Mouse (Mus musculus): ENCODE data around the gene Gm10778. TPM values are rescaled to one million over a fixed set of nuclear protein-coding genes. Genes with fewer than 3 reads are reported as not detected.
A peak's percentile ranks its signal among the peaks of the same experiment; 100 is the strongest.
"Not testable (repeated sequence)": the region's sequence is repeated elsewhere in the genome, so short reads cannot be mapped to it uniquely, and the experiment has no call there.

The Gm10778 gene
- polyA plus RNA-seq, 1 experiment: 0.94 TPM

GRCm38 (mm10) chr10:81627836-81628220, 21.0 kb upstream of the Gm10778 start:
- H3K4me3 ChIP-seq (ENCODE audit: control insufficient read depth, insufficient read depth, low read length): peak overlapping the region; percentile 81
- H3K27ac ChIP-seq (ENCODE audit: control insufficient read depth, insufficient read depth, low read length): peak overlapping the region; percentile 77
- 36% methylated on average over 7 of the region's 7 CpGs for WGBS
- no peak for TF ChIP-seq POLR2A (IDR thresholded peaks at IDR 0.05; ENCODE audit: control insufficient read depth, extremely low read depth, insufficient read depth, low read length, poor library complexity)
- TF ChIP-seq CTCF (IDR thresholded peaks at IDR 0.05; ENCODE audit: borderline replicate concordance, control insufficient read depth, extremely low read depth, insufficient read depth, low read length, poor library complexity): no peak
- no peaks in the 10 kb centered on the region for H3K36me3 ChIP-seq (ENCODE audit: control insufficient read depth, insufficient read depth, low read length)
- H3K27me3 ChIP-seq (ENCODE audit: control insufficient read depth, insufficient read depth, low read length): no peaks in the 10 kb centered on the region
- no peak for DNase-seq
- peaks cover 17% of the 10 kb centered on the region for H3K4me1 ChIP-seq (replicated peaks; ENCODE audit: control insufficient read depth, insufficient read depth, low read length)

DNA sequence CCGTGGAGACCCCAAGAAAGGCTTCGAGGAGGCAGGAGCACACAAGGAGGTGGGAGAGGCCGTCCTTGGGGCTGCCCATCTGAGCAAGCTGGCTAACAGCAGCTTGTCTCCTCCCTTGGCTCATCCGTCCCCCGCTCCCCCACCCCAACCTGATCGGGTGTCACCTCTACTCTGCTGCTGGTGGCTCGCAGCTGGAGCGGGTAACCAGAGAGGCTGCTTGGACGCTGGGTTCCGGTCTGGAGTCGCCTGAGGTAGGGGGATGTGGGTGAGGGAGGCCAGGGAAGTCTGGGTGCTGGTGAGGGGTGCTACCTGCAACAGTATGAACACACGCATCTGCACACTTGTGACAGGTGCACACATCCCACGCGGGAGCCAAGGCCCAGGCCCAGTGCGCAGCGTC, 20.5 kb upstream of the Gm10778 start, which contains the start of gene Ankrd24:
Ankrd24 (plus strand) TSS at position 151 of the 400 bp plus-strand sequence.
- H3K4me3 ChIP-seq (ENCODE audit: control insufficient read depth, insufficient read depth, low read length): peak within 1 kb of the TSS; percentile 81
- no peaks in the 10 kb centered on the region for H3K36me3 ChIP-seq (ENCODE audit: control insufficient read depth, insufficient read depth, low read length)
- TF ChIP-seq POLR2A (IDR thresholded peaks at IDR 0.05; ENCODE audit: control insufficient read depth, extremely low read depth, insufficient read depth, low read length, poor library complexity) (no peak), CTCF (IDR thresholded peaks at IDR 0.05; ENCODE audit: borderline replicate concordance, control insufficient read depth, extremely low read depth, insufficient read depth, low read length, poor library complexity) (no peak)
- H3K4me1 ChIP-seq (replicated peaks; ENCODE audit: control insufficient read depth, insufficient read depth, low read length): peaks cover 20% of the 10 kb centered on the region
- DNase-seq: no peak
- H3K27ac ChIP-seq (ENCODE audit: control insufficient read depth, insufficient read depth, low read length): peak within 1 kb of the TSS; percentile 77
- 91% methylated on average over 16 of the region's 16 CpGs for WGBS
- H3K27me3 ChIP-seq (ENCODE audit: control insufficient read depth, insufficient read depth, low read length): no peaks in the 10 kb centered on the region

DNA sequence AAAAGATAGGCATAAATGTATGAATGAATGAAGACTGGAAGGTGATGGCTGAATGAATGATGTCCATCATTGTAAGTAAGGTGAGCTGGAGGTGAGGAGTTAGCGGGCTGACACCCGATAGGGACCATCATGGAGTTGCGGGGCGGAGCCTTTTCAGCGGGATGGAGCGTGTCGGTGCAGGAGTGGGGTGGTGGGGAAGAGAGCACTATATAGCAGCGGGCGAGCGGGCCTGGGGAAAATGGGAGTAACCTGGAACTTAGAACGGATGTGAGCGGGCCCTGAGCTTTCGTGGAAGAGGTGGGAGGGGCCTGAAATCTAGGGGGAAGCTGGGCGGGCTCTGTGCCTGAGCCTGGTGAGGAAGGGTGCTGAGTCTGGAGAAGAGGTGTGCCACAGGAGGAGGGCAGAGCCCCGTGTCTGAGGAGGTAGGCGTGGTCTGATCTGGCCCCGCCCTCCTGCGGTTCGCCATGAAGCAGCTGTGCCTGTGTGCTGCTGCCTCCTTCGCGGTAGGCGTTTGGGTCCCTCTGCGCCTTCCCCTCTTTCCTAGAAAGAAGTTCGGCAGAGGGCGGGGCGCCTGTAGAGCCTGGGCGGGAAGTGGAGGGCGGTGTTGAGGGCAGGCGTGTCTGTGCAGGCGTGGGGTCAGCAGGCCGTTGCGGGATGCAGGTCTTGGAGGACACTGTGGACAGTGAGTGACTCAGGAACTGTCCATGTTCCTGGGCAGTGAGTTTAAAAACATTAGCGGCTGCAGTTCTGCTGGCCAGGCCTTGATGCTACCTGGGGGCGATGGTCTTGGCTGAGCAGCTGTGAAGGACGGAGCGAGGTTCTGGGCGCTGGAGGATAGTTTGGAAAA, 15.4 kb upstream of the Gm10778 start:
- WGBS: 8% methylated on average over 37 of the region's 37 CpGs
- TF ChIP-seq POLR2A (IDR thresholded peaks at IDR 0.05; ENCODE audit: control insufficient read depth, extremely low read depth, insufficient read depth, low read length, poor library complexity) (no peak), CTCF (IDR thresholded peaks at IDR 0.05; ENCODE audit: borderline replicate concordance, control insufficient read depth, extremely low read depth, insufficient read depth, low read length, poor library complexity) (0 out of 2 replicates have a peak, but pooled peaks have one; percentile 20)
- Histone ChIP-seq H3K27me3 (ENCODE audit: control insufficient read depth, insufficient read depth, low read length) (no peaks in the 10 kb centered on the region), H3K4me3 (ENCODE audit: control insufficient read depth, insufficient read depth, low read length) (0 out of 2 replicates have a peak overlapping the region, but pooled peaks have one; percentile 1), H3K4me1 (replicated peaks; ENCODE audit: control insufficient read depth, insufficient read depth, low read length) (peaks cover 11% of the 10 kb centered on the region), H3K36me3 (ENCODE audit: control insufficient read depth, insufficient read depth, low read length) (no peaks in the 10 kb centered on the region), H3K27ac (ENCODE audit: control insufficient read depth, insufficient read depth, low read length) (no peak overlapping the region)
- DNase-seq: peak; percentile 88

DNA sequence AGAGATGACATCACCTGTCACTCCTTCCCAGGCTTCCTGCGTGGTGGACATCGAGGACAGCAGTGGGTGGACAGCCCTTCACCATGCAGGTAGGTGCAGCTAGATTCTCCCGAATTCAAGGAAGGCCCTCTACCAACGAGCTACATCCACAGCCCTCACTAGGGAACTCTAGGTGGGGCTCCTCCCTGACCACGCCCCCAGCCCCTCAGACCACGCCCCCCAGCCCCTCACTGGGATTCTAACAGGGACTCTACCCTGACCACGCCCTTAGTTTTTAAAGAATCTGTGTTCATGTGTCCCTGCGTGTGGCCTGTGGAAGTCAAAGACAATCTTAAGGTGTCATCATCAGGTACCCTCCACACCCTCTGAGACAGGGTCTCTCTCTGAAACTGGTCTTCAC, 12.5 kb upstream of the Gm10778 start:
- Histone ChIP-seq H3K36me3 (ENCODE audit: control insufficient read depth, insufficient read depth, low read length) (no peaks in the 10 kb centered on the region), H3K4me3 (ENCODE audit: control insufficient read depth, insufficient read depth, low read length) (no peak overlapping the region), H3K27me3 (ENCODE audit: control insufficient read depth, insufficient read depth, low read length) (no peaks in the 10 kb centered on the region), H3K27ac (ENCODE audit: control insufficient read depth, insufficient read depth, low read length) (no peak overlapping the region), H3K4me1 (replicated peaks; ENCODE audit: control insufficient read depth, insufficient read depth, low read length) (peaks cover 11% of the 10 kb centered on the region)
- no peak for DNase-seq
- TF ChIP-seq POLR2A (IDR thresholded peaks at IDR 0.05; ENCODE audit: control insufficient read depth, extremely low read depth, insufficient read depth, low read length, poor library complexity) (no peak), CTCF (IDR thresholded peaks at IDR 0.05; ENCODE audit: borderline replicate concordance, control insufficient read depth, extremely low read depth, insufficient read depth, low read length, poor library complexity) (no peak)
- 47% methylated on average over 8 of the region's 8 CpGs for WGBS

- 79% methylated on average over 6 of the region's 6 CpGs for WGBS
- no peak for TF ChIP-seq CTCF (IDR thresholded peaks at IDR 0.05; ENCODE audit: borderline replicate concordance, control insufficient read depth, extremely low read depth, insufficient read depth, low read length, poor library complexity)
- TF ChIP-seq POLR2A (IDR thresholded peaks at IDR 0.05; ENCODE audit: control insufficient read depth, extremely low read depth, insufficient read depth, low read length, poor library complexity): no peak
- Histone ChIP-seq H3K4me3 (ENCODE audit: control insufficient read depth, insufficient read depth, low read length) (no peak overlapping the region), H3K36me3 (ENCODE audit: control insufficient read depth, insufficient read depth, low read length) (no peaks in the 10 kb centered on the region), H3K27me3 (ENCODE audit: control insufficient read depth, insufficient read depth, low read length) (no peaks in the 10 kb centered on the region), H3K4me1 (replicated peaks; ENCODE audit: control insufficient read depth, insufficient read depth, low read length) (peaks cover 18% of the 10 kb centered on the region), H3K27ac (ENCODE audit: control insufficient read depth, insufficient read depth, low read length) (no peak overlapping the region)
- DNase-seq: no peak
Measured at GRCm38 (mm10) chr10:81638101-81638500, 10.8 kb upstream of the Gm10778 start.

- not testable (repeated sequence) for H3K27ac ChIP-seq (ENCODE audit: control insufficient read depth, insufficient read depth, low read length); DNase-seq
Measured at GRCm38 (mm10) chr10:81640825-81641224, 8.0 kb upstream of the Gm10778 start.

More at GRCm38 (mm10) chr10:81640825-81641224, 8.0 kb upstream of the Gm10778 start:
- not testable (repeated sequence) for H3K36me3 ChIP-seq (ENCODE audit: control insufficient read depth, insufficient read depth, low read length); H3K27me3 ChIP-seq (ENCODE audit: control insufficient read depth, insufficient read depth, low read length); H3K4me3 ChIP-seq (ENCODE audit: control insufficient read depth, insufficient read depth, low read length); H3K4me1 ChIP-seq (replicated peaks; ENCODE audit: control insufficient read depth, insufficient read depth, low read length)
- WGBS: 92% methylated on average over 4 of the region's 4 CpGs
